ENCODE assay signal across 10 mouse cellular contexts in genomic region chr10:16589399-16589798, GRCm38 (mm10).
DNase-seq lines count a peak whose midpoint lies in the region; ATAC-seq lines count a peak whose summit lies in the region.
"Had no signal": no experiment of that assay in that cellular context is flagged by ENCODE, and none has a peak within 500 bp of the region (broad histone marks: within the 10 kb centered on the region; RNA-seq: fewer than 3 reads in every experiment).

No protein-coding gene starts in this region.

- no peaks in the 10 kb centered on the region for H3K36me3 ChIP-seq in splenic B cell, adult 2 months (ENCODE audit: control insufficient read depth, insufficient read depth, low read length, poor library complexity, severe bottlenecking)
- H3K36me3 ChIP-seq: liver, embryonic 15.5 days had no signal

- ATAC-seq in frontal cortex, adult (ENCODE audit: low TSS enrichment), result peak; percentile 100
- ATAC-seq: forebrain, embryonic 16.5 days had no signal

- no peaks in the 10 kb centered on the region for H3K27me3 ChIP-seq in splenic B cell, adult 2 months (ENCODE audit: control insufficient read depth, insufficient read depth, low read length, poor library complexity, severe bottlenecking)
- H3K27me3 ChIP-seq: liver, embryonic 15.5 days had no signal

- no peak for DNase-seq in frontal cortex, postnatal 10 days (ENCODE audit: low spot score in 2 of 2)
- peak; percentile 79 for DNase-seq in right cerebral cortex, adult 18-20 months
- DNase-seq in right cerebral cortex, postnatal 14 days, result no peak
- peak; percentile 5 for DNase-seq in heart, postnatal 4 days
- DNase-seq in splenic B cell, adult 2 months (ENCODE audit: low read depth, low spot score), result peak; percentile 5
- no peak for DNase-seq in cerebellum, postnatal 25 days
- DNase-seq in cerebellum, adult 8-10 months, result no peak

Comparison
In these comparisons a context has a peak if more than half of its experiments do, and no peak if none do; other contexts are left out.
1. DNase-seq: peak in right cerebral cortex, adult 18-20 months (single experiment), heart, postnatal 4 days (single experiment) and splenic B cell, adult 2 months (single experiment); none in frontal cortex, postnatal 10 days (0 of 2), right cerebral cortex, postnatal 14 days (single experiment), cerebellum, postnatal 25 days (0 of 2) and cerebellum, adult 8-10 months (single experiment).